Comparison of ENCODE assay signal across 11 mouse cellular contexts in the genomic region with DNA sequence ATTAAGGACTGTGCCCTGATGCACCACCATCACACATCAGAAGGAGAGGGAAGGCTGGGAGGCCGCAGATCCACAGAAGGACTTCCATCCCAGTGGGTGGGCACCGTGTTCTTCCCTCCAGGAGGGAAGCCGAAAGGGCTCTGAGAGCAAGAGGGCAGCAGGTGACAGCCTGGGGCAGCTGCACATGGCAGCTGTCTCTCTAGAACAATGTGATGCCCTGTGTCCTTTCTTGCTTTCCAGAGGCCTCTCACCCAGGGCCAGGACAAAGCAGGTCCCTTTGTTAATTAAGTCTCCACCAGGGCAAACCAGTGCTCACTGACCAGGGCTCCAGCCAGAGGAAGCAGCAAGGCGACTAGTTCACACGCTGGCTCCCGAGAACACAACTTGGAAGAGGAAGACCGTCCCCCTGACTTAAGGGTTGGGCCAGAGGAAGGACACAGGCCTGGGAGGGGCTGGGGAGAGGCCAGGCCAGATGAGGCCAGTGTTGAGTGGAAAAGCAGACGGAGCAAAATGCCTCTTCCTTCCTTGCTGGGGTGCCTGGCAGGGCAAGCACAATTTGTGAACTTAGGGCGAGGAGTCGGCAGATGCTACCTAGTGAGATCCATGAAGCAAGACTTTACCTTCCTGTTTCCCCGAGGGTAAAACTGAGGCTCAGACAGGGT. TPM values are rescaled to one million over a fixed set of nuclear protein-coding genes. Genes with fewer than 3 reads are reported as not detected.
DNase-seq lines count a peak whose midpoint lies in the region; ATAC-seq lines count a peak whose summit lies in the region.
"Had no signal": no experiment of that assay in that cellular context is flagged by ENCODE, and none has a peak within 500 bp of the region (broad histone marks: within the 10 kb centered on the region; RNA-seq: fewer than 3 reads in every experiment).

No protein-coding gene starts in this region.

- 37% methylated on average over 11 of the region's 11 CpGs for WGBS in midbrain, embryonic 11.5 days
- 40% methylated on average over 11 of the region's 11 CpGs for WGBS in midbrain, embryonic 14.5 days
- WGBS in heart, embryonic 11.5 days (ENCODE audit: insufficient replicate concordance) = 52% methylated on average over 11 of the region's 11 CpGs

- H3K36me3 ChIP-seq in midbrain, embryonic 11.5 days (ENCODE audit: control insufficient read depth, insufficient read depth, low read length) = no peaks in the 10 kb centered on the region
- no peaks in the 10 kb centered on the region for H3K36me3 ChIP-seq in midbrain, embryonic 14.5 days (ENCODE audit: control insufficient read depth, insufficient read depth, low read length)
- no peaks in the 10 kb centered on the region for H3K36me3 ChIP-seq in heart, embryonic 11.5 days (ENCODE audit: control insufficient read depth, insufficient read depth, low read length)

- DNase-seq in midbrain, embryonic 11.5 days (ENCODE audit: low spot score, missing footprints) = no peak
- DNase-seq in midbrain, embryonic 14.5 days = no peak
- peak; percentile 70 for DNase-seq in kidney, postnatal 14 days
- DNase-seq in retina, embryonic 14.5 days (ENCODE audit: low spot score) = peak; percentile 46
- no peak for DNase-seq in left cerebral cortex, adult 9 months (ENCODE audit: low spot score in 2 of 2)
- no peak for DNase-seq in left cerebral cortex, postnatal 10 days (ENCODE audit: extremely low spot score in 1 of 2, low spot score in 2 of 2)

- H3K9ac ChIP-seq in midbrain, embryonic 11.5 days (ENCODE audit: low read length) = no peak overlapping the region
- no peak overlapping the region for H3K9ac ChIP-seq in midbrain, embryonic 14.5 days (replicated peaks; ENCODE audit: low read length)
- no peak overlapping the region for H3K9ac ChIP-seq in heart, embryonic 11.5 days (ENCODE audit: low read depth, low read length)
- H3K9ac ChIP-seq: embryonic facial prominence, embryonic 13.5 days had no signal

- H3K27ac ChIP-seq in midbrain, embryonic 11.5 days (ENCODE audit: low read depth, low read length) = peak overlapping the region; percentile 57; the same call in 1 of the 2 replicates
- no peak overlapping the region for H3K27ac ChIP-seq in midbrain, embryonic 14.5 days (replicated peaks; ENCODE audit: low read depth, low read length)
- H3K27ac ChIP-seq in heart, embryonic 11.5 days (ENCODE audit: low read depth, low read length) = peak overlapping the region; percentile 30; the same call in 1 of the 2 replicates
- H3K27ac ChIP-seq: embryonic facial prominence, embryonic 13.5 days had no signal

- H3K9me3 ChIP-seq in midbrain, embryonic 11.5 days (ENCODE audit: control insufficient read depth, low read length) = no peaks in the 10 kb centered on the region
- H3K9me3 ChIP-seq in midbrain, embryonic 14.5 days (ENCODE audit: control insufficient read depth, low read length) = no peaks in the 10 kb centered on the region
- H3K9me3 ChIP-seq in heart, embryonic 11.5 days (replicated peaks; ENCODE audit: control insufficient read depth, low read length) = no peaks in the 10 kb centered on the region
- H3K9me3 ChIP-seq: megakaryocyte, embryonic 14.5 days had no signal

- intact Hi-C loops in left cerebral cortex, postnatal 10 days (cut with DNase I) = no loop called here

- ATAC-seq in midbrain, embryonic 11.5 days (ENCODE audit: low FRiP score) = peak; percentile 62
- ATAC-seq in midbrain, embryonic 14.5 days (ENCODE audit: low FRiP score, low TSS enrichment) = no peak
- ATAC-seq in heart, embryonic 11.5 days (replicated peaks; ENCODE audit: insufficient number of reproducible peaks, low FRiP score, low TSS enrichment) = peak; percentile 35
- ATAC-seq in cerebellum, adult (ENCODE audit: insufficient number of reproducible peaks, low FRiP score, low TSS enrichment) = no peak

- H3K4me3 ChIP-seq in midbrain, embryonic 11.5 days (ENCODE audit: low read depth, low read length) = no peak overlapping the region
- no peak overlapping the region for H3K4me3 ChIP-seq in midbrain, embryonic 14.5 days (replicated peaks; ENCODE audit: low read depth, low read length)
- no peak overlapping the region for H3K4me3 ChIP-seq in heart, embryonic 11.5 days (ENCODE audit: low read depth, low read length)
- H3K4me3 ChIP-seq: embryonic facial prominence, embryonic 13.5 days; megakaryocyte, embryonic 14.5 days had no signal

- no peak overlapping the region for H3K4me2 ChIP-seq in midbrain, embryonic 11.5 days
- H3K4me2 ChIP-seq in midbrain, embryonic 14.5 days (ENCODE audit: low read length) = no peak overlapping the region
- H3K4me2 ChIP-seq in heart, embryonic 11.5 days = no peak overlapping the region
- H3K4me2 ChIP-seq: embryonic facial prominence, embryonic 13.5 days had no signal

- H3K27me3 ChIP-seq in midbrain, embryonic 11.5 days (ENCODE audit: control insufficient read depth, insufficient read depth, low read length) = no peaks in the 10 kb centered on the region; the same call in 1 of the 2 replicates
- H3K27me3 ChIP-seq in midbrain, embryonic 14.5 days (ENCODE audit: control insufficient read depth, insufficient read depth, low read length) = no peaks in the 10 kb centered on the region; the same call in 1 of the 2 replicates
- H3K27me3 ChIP-seq in heart, embryonic 11.5 days (ENCODE audit: control insufficient read depth, insufficient read depth, low read length) = no peaks in the 10 kb centered on the region
- H3K27me3 ChIP-seq: embryonic facial prominence, embryonic 13.5 days had no signal

- H3K4me1 ChIP-seq in midbrain, embryonic 11.5 days (ENCODE audit: control insufficient read depth, insufficient read depth, low read length) = peaks cover 7% of the 10 kb centered on the region
- no peaks in the 10 kb centered on the region for H3K4me1 ChIP-seq in midbrain, embryonic 14.5 days (ENCODE audit: control insufficient read depth, insufficient read depth, low read length)
- peaks cover 30% of the 10 kb centered on the region for H3K4me1 ChIP-seq in heart, embryonic 11.5 days (ENCODE audit: control insufficient read depth, insufficient read depth, low read length)

RNA-seq across cellular contexts. Expression of a gene that starts 34.7 kb away (rescaled TPM):
- 4.8 and 6.1 TPM in 2 replicates for polyA plus RNA-seq in midbrain, embryonic 11.5 days (2014; fragmentation: Nextera tagmentation; extraction: Ambion mirVana)
- polyA plus RNA-seq in midbrain, embryonic 14.5 days (2014; fragmentation: Nextera tagmentation; extraction: Ambion mirVana) = 1.8 and 2.4 TPM in 2 replicates
- polyA plus RNA-seq in heart, embryonic 11.5 days (2014; fragmentation: Nextera tagmentation; extraction: Ambion mirVana) = 11.6 and 11.8 TPM in 2 replicates
- total RNA-seq in left cerebral cortex, postnatal 10 days (2021) = 1 to 10 TPM; 1.1 to 1.7 TPM
- total RNA-seq: MEL had no signal

Comparison
In these comparisons a context has a peak if more than half of its experiments do, and no peak if none do; other contexts are left out.
1. ATAC-seq: peak in midbrain, embryonic 11.5 days (single experiment) and heart, embryonic 11.5 days (single experiment); none in midbrain, embryonic 14.5 days (single experiment) and cerebellum, adult (single experiment).
2. DNase-seq: peak in kidney, postnatal 14 days (single experiment) and retina, embryonic 14.5 days (single experiment); none in midbrain, embryonic 11.5 days (single experiment), midbrain, embryonic 14.5 days (single experiment), left cerebral cortex, adult 9 months (0 of 2) and left cerebral cortex, postnatal 10 days (0 of 2).